Mouse (Mus musculus) lung, postnatal 0 days (tissue): ENCODE results near the gene Mtg2. TPM values are rescaled to one million over a fixed set of nuclear protein-coding genes. Genes with fewer than 3 reads are reported as not detected.

Source experiments
- ATAC-seq: fragments of 200-750 bp; cut with Nextera tagmentation; 2 replicates; pipeline ENCODE4 v1.8.0; 2017; ENCODE audit warnings: moderate library complexity
- DNase-seq: peaks from one replicate; pipeline ENCODE4 v3.0.0-alpha.2; 2016; ENCODE audit warnings: low spot score
- H3K27ac ChIP-seq: fragments of 300-500 bp; sonication (generic); 2 replicates; pipeline ENCODE4 v1.5.1; 2014; ENCODE audit warnings: antibody characterized with exemption, mild to moderate bottlenecking, low read length, mixed read lengths
- H3K27me3 ChIP-seq: fragments of 300-500 bp; sonication (generic); replicated peaks from 2 replicates; pipeline ENCODE4 v1.6.1; 2014; ENCODE audit warnings: low read length, mixed read lengths; ENCODE audit not compliant: insufficient read depth
- H3K36me3 ChIP-seq: fragments of 300-500 bp; sonication (generic); 2 replicates; pipeline ENCODE4 v1.6.1; 2014; ENCODE audit warnings: low read length, mixed read lengths; ENCODE audit not compliant: insufficient read depth
- H3K4me1 ChIP-seq: fragments of 300-500 bp; sonication (generic); 2 replicates; pipeline ENCODE4 v1.6.1; 2014; ENCODE audit warnings: antibody characterized with exemption, low read depth, low read length, mixed read lengths; ENCODE audit not compliant: insufficient read depth
- H3K4me2 ChIP-seq: fragments of 300-500 bp; sonication (generic); replicated peaks from 2 replicates; pipeline ENCODE4 v1.6.1; 2014; ENCODE audit warnings: low read depth, mild to moderate bottlenecking, low read length, moderate library complexity, mixed read lengths
- H3K4me3 ChIP-seq: fragments of 300-500 bp; sonication (generic); 2 replicates; pipeline ENCODE4 v1.5.1; 2014; ENCODE audit warnings: low read depth, low read length
- H3K9ac ChIP-seq: fragments of 300-500 bp; sonication (generic); replicated peaks from 2 replicates; pipeline ENCODE4 v1.6.1; 2014; ENCODE audit warnings: low read depth, mild to moderate bottlenecking
- H3K9me3 ChIP-seq: fragments of 300-500 bp; sonication (generic); 2 replicates; pipeline ENCODE4 v1.6.1; 2016; ENCODE audit warnings: low read length, mixed read lengths
- CTCF ChIP-seq: IDR thresholded peaks from 2 replicates; pipeline ENCODE4 v1.5.1; 2016; ENCODE audit warnings: antibody characterized with exemption, mild to moderate bottlenecking
- EP300 ChIP-seq: IDR thresholded peaks from 2 replicates; pipeline ENCODE4 v1.6.1; 2016; ENCODE audit warnings: antibody characterized with exemption, mild to moderate bottlenecking, control low read depth
- WGBS: fragments of 180-500 bp; shearing (Covaris S2); extraction: QIAGEN DNeasy Blood & Tissue Kit; methylation state at CpG from one replicate; pipeline ENCODE4 v1.1.7; 2014; 5-methylcytosine and 5-hydroxymethylcytosine counted together
- polyA plus RNA-seq: library from polyadenylated mRNA; unstranded; fragments of >200 nt; fragmentation: Nextera tagmentation; extraction: Ambion mirVana; gene quantifications from 2 replicates; pipeline ENCODE4 v1.2.1, GENCODE M21; 2015

Gene Mtg2
- 18.7 and 18.9 TPM in 2 replicates for polyA plus RNA-seq

GRCm38 (mm10) chr2:180070481-180071453 lies at the start of gene Mtg2:
Gene Mtg2 (plus strand): TSS chr2:180070588.
- peak within 1 kb of the TSS; percentile 41 for H3K9ac ChIP-seq
- peak; percentile 96 for DNase-seq
- H3K4me3 ChIP-seq, result peak within 1 kb of the TSS; percentile 60
- ATAC-seq, result peak; percentile 99
- peak within 1 kb of the TSS; percentile 84 for H3K4me2 ChIP-seq
- H3K36me3 ChIP-seq, result 0 out of 2 replicates have a peak, but pooled peaks cover 6% of the 10 kb centered on the region
- no peak; the same call in 1 of the 2 replicates for TF ChIP-seq CTCF
- TF ChIP-seq EP300, result no peak
- peak within 1 kb of the TSS; percentile 22 for H3K27ac ChIP-seq
- no peaks in the 10 kb centered on the region for H3K9me3 ChIP-seq
- H3K27me3 ChIP-seq, result no peaks in the 10 kb centered on the region
- peaks cover 9% of the 10 kb centered on the region; the same call in 1 of the 2 replicates for H3K4me1 ChIP-seq
- WGBS, result 4% methylated on average over 58 of the region's 58 CpGs

DNA sequence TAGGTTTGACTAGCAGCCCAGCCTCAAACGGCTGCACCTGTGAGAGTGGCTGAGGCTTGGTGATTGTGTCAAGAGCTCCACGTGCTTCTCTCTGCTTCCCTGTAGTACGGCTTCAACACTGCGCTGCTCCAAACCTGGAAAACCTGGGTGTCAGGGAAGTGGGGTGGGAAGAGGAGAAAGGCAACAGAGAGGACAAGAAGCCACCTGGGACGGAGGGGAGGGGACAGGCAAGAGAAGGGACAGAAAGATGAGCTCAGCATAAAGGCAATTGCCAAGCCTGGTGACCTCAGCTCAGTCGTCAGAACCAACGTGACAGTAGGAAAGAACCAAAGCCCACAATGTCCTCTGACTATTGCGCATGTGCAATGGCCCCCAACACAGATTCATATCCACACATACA lies 49.5 kb upstream of the Mtg2 start:
- Histone ChIP-seq H3K9me3 (no peaks in the 10 kb centered on the region), H3K4me2 (no peak overlapping the region), H3K27me3 (peaks cover 3% of the 10 kb centered on the region; the same call in 1 of the 2 replicates), H3K4me3 (no peak overlapping the region), H3K4me1 (peaks cover 4% of the 10 kb centered on the region; the same call in 1 of the 2 replicates), H3K27ac (no peak overlapping the region), H3K36me3 (no peaks in the 10 kb centered on the region), H3K9ac (no peak overlapping the region)
- WGBS, result 66% methylated on average over 8 of the region's 8 CpGs
- TF ChIP-seq CTCF, result no peak
- TF ChIP-seq EP300, result no peak
- DNase-seq (no peak), ATAC-seq (no peak)

DNA sequence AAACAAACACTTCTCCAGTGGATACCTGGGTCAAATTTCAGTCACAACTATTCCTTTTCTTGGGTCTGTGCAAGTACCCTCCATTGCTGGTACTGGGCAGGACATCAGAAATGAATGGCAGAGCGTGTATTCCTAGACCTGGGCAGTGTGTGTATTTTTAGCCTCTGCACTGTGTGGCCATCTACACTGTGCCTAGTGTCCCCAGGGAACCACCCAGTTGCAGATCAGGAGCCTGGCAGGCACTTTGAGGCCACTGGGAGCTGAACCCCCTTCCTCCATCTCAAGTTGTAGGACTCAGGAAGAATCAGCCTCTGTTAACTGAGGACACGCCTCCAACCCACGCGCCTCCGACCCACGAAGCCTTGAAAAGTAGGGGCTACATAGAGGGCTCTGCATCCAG lies 47.6 kb upstream of the Mtg2 start:
- peaks cover 3% of the 10 kb centered on the region; the same call in 1 of the 2 replicates for H3K27me3 ChIP-seq
- no peaks in the 10 kb centered on the region for H3K36me3 ChIP-seq
- no peak overlapping the region for H3K9ac ChIP-seq
- H3K27ac ChIP-seq, result no peak overlapping the region
- TF ChIP-seq CTCF, result no peak
- no peak for TF ChIP-seq EP300
- ATAC-seq, result no peak
- H3K4me2 ChIP-seq, result no peak overlapping the region
- no peak for DNase-seq
- H3K9me3 ChIP-seq, result no peaks in the 10 kb centered on the region
- 45% methylated on average over 6 of the region's 6 CpGs for WGBS
- H3K4me1 ChIP-seq, result peaks cover 22% of the 10 kb centered on the region; the same call in 1 of the 2 replicates
- H3K4me3 ChIP-seq, result no peak overlapping the region

DNA sequence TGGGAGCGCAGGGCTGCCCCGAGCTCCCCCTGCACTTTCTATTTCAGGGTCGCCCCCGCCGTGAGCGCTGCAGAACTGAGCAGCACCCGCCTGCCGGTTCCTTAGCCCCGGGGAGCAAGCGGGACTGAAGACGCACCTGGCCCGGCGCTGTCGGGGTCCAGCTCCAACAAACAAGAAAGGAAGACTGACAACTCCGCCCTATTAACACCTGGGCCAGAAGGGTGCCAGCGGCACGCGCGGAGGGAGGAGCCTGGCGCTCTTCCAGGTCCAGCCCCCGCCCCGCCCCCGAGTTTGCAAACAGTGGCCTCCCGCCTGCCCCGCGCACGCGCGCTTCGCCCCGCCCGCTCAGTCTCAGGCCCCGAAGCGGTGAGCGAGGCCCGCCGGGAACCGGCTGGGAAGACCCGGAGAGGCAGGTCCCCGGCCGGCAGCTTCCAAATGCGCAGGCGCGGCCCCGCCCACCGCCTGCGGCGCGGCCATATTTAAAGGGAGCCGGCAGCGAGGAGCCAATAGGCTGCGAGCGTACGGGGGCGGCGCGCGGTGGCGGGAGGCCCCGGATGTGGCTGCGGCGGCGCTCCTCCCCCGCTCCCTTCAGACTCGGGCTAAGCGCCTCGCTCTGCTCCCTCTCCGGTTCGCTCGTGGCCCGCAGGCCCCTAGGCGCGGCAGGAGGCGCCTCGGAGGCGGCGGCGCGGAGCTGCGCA lies 45.8 kb upstream of the Mtg2 start, which contains the start of gene Lsm14b:
Lsm14b (plus strand) TSS at position 587 of the 698 bp plus-strand sequence.
- WGBS, result 1% methylated on average over 54 of the region's 80 CpGs
- DNase-seq, result peak; percentile 97
- H3K4me2 ChIP-seq, result peak within 1 kb of the TSS; percentile 99
- TF ChIP-seq CTCF, result no peak
- no peak for TF ChIP-seq EP300
- H3K27ac ChIP-seq, result peak within 1 kb of the TSS; percentile 91
- H3K9me3 ChIP-seq, result no peaks in the 10 kb centered on the region
- peaks cover 3% of the 10 kb centered on the region; the same call in 1 of the 2 replicates for H3K27me3 ChIP-seq
- H3K4me3 ChIP-seq, result peak within 1 kb of the TSS; percentile 93
- peak; percentile 96 for ATAC-seq
- peaks cover 9% of the 10 kb centered on the region; the same call in 1 of the 2 replicates for H3K36me3 ChIP-seq
- peak within 1 kb of the TSS; percentile 81 for H3K9ac ChIP-seq
- peaks cover 24% of the 10 kb centered on the region; the same call in 1 of the 2 replicates for H3K4me1 ChIP-seq

- peak overlapping the region; percentile 81 for H3K9ac ChIP-seq
- H3K4me3 ChIP-seq, result peak overlapping the region; percentile 93
- no peaks in the 10 kb centered on the region for H3K9me3 ChIP-seq
- H3K27me3 ChIP-seq, result peaks cover 3% of the 10 kb centered on the region; the same call in 1 of the 2 replicates
- H3K4me1 ChIP-seq, result peaks cover 24% of the 10 kb centered on the region; the same call in 1 of the 2 replicates
- TF ChIP-seq EP300 (no peak), CTCF (no peak)
- H3K36me3 ChIP-seq, result peaks cover 14% of the 10 kb centered on the region; the same call in 1 of the 2 replicates
- H3K27ac ChIP-seq, result peak overlapping the region; percentile 91
- peak overlapping the region; percentile 99 for H3K4me2 ChIP-seq
- peak; percentile 51 for DNase-seq
- under 1% methylated on average over 67 of the region's 84 CpGs for whole genome bisulfite sequencing
- ATAC-seq, result peak; percentile 3
Measured at GRCm38 (mm10) chr2:180025135-180025860, 45.1 kb upstream of the Mtg2 start.
